Mouse (Mus musculus) liver, embryonic 11.5 days (tissue): ENCODE results near the gene Pxk. TPM values are rescaled to one million over a fixed set of nuclear protein-coding genes. Genes with fewer than 3 reads are reported as not detected.

Experiments
- ATAC-seq: fragments of 200-750 bp; cut with Nextera tagmentation; replicated peaks from 2 replicates; pipeline ENCODE4 v1.8.0; 2017; ENCODE audit warnings: moderate number of reproducible peaks, mild to moderate bottlenecking, moderate TSS enrichment, moderate library complexity; ENCODE audit not compliant: low FRiP score
- DNase-seq: peaks from one replicate; pipeline ENCODE4 v3.0.0-alpha.2; 2017; ENCODE audit warnings: low spot score
- H3K27ac ChIP-seq: fragments of 300-500 bp; sonication (generic); 2 replicates; pipeline ENCODE4 v1.5.1; 2014; ENCODE audit warnings: mild to moderate bottlenecking, low read depth, low read length, control low read depth
- H3K27me3 ChIP-seq: fragments of 300-500 bp; sonication (generic); replicated peaks from 2 replicates; pipeline ENCODE4 v1.6.1; 2014; ENCODE audit warnings: low read length, mixed read lengths; ENCODE audit not compliant: control insufficient read depth, insufficient read depth
- H3K36me3 ChIP-seq: fragments of 300-500 bp; sonication (generic); 2 replicates; pipeline ENCODE4 v1.6.1; 2014; ENCODE audit warnings: mild to moderate bottlenecking, low read length, moderate library complexity, mixed read lengths; ENCODE audit not compliant: control insufficient read depth, insufficient read depth
- H3K4me1 ChIP-seq: fragments of 300-500 bp; sonication (generic); replicated peaks from 2 replicates; pipeline ENCODE4 v1.6.1; 2014; ENCODE audit warnings: low read length, mixed read lengths; ENCODE audit not compliant: control insufficient read depth, insufficient read depth
- H3K4me2 ChIP-seq: fragments of 300-500 bp; sonication (generic); 2 replicates; pipeline ENCODE4 v1.6.1; 2014; ENCODE audit warnings: mild to moderate bottlenecking, control low read depth, moderate library complexity
- H3K4me3 ChIP-seq: fragments of 300-500 bp; sonication (generic); 2 replicates; pipeline ENCODE4 v1.5.1; 2014; ENCODE audit warnings: low read depth, low read length, control low read depth
- H3K9ac ChIP-seq: fragments of 300-500 bp; sonication (generic); 2 replicates; pipeline ENCODE4 v1.6.1; 2014; ENCODE audit warnings: low read depth, low read length, control low read depth
- H3K9me3 ChIP-seq: fragments of 300-500 bp; sonication (generic); 2 replicates; pipeline ENCODE4 v1.6.1; 2016; ENCODE audit warnings: low read length, inconsistent platforms, mixed read lengths; ENCODE audit not compliant: control insufficient read depth
- WGBS: fragments of 180-500 bp; shearing (Covaris S2); extraction: QIAGEN DNeasy Blood & Tissue Kit; methylation state at CpG from one replicate; pipeline ENCODE4 v1.1.7; 2014; 5-methylcytosine and 5-hydroxymethylcytosine counted together
- polyA plus RNA-seq: library from polyadenylated mRNA; unstranded; fragments of >200 nt; fragmentation: Nextera tagmentation; extraction: Ambion mirVana; gene quantifications from 2 replicates; pipeline ENCODE4 v1.2.1, GENCODE M21; 2014

Gene Pxk
- polyA plus RNA-seq, 1 experiment from 2014 or later, result 18.5 TPM

DNA sequence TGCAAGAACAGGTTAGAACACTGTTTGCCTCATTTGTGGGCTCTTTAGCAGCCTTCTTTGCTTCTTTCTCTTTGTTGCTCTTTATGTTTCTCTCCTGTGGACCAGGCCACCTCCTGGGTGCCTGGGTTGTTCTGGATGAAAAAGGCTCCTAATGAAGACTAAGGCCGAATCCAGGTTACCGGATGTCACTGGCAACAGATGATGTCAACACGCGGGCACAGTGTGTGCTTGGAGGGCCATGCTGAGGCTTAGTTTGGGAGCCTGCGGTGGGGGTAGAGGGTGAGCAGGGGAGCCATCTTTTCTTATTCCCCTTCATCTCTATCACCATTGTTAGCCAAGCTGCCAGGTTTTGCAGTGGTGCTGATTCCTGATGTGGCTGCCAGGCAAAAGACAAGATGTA is 109.5 kb downstream of the Pxk start:
- Histone ChIP-seq H3K4me1 (0 out of 2 replicates have a peak, but pooled peaks cover 2% of the 10 kb centered on the region), H3K9me3 (no peaks in the 10 kb centered on the region), H3K36me3 (no peaks in the 10 kb centered on the region), H3K4me3 (no peak overlapping the region), H3K27ac (no peak overlapping the region), H3K27me3 (no peaks in the 10 kb centered on the region), H3K4me2 (no peak overlapping the region), H3K9ac (no peak overlapping the region)
- 79% methylated on average over 5 of the region's 5 CpGs for WGBS
- ATAC-seq (no peak), DNase-seq (no peak)

DNA sequence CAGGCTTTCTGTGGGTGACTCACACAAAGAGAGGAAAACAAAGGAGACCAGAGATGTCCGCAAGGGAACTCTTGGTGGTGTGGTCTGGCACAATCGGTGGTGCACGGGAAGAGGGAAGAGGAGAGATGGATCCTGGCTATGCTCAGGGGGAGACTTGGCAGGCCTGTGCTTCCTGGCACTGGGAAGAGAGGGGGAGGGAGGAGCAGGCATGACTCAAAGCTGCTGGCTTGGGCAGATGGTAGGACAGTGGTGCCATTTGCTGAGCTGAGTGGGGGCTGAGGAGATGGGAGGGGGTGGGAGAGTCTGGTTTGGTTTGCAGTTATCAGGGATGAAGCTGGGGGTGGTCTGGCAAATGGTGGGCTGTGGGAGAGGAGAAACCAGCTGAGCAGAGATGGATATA is 110.9 kb downstream of the Pxk start:
- Histone ChIP-seq H3K27me3 (no peaks in the 10 kb centered on the region), H3K27ac (no peak overlapping the region), H3K9me3 (no peaks in the 10 kb centered on the region), H3K4me3 (no peak overlapping the region), H3K9ac (no peak overlapping the region), H3K4me1 (0 out of 2 replicates have a peak, but pooled peaks cover 2% of the 10 kb centered on the region), H3K4me2 (no peak overlapping the region), H3K36me3 (no peaks in the 10 kb centered on the region)
- no peak for ATAC-seq
- DNase-seq, result no peak
- WGBS, result 65% methylated on average over 3 of the region's 3 CpGs

DNA sequence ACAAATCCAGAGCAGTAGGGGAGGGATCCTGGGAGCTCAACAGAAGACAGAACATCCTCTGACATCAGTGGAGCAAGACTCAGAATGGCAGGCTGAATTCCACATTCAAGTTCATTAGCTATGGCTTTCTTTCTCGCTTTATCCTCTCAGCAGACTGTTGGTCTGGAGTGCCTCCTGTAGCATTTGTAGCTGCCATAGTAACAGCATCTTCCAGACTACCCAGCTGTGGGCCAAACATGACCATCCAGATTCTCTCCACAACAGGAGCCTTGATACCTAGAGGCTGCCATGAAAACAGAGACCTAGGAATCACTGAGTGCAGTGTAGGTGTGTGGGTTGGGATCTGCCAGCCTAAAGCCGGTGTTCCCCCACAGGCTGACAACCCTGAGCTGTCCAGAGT is 111.9 kb downstream of the Pxk start:
- 94% methylated on average over 2 of the region's 2 CpGs for WGBS
- no peaks in the 10 kb centered on the region for H3K9me3 ChIP-seq
- H3K4me2 ChIP-seq, result no peak overlapping the region
- ATAC-seq (no peak), DNase-seq (no peak)
- H3K4me1 ChIP-seq, result 0 out of 2 replicates have a peak, but pooled peaks cover 2% of the 10 kb centered on the region
- no peaks in the 10 kb centered on the region for H3K27me3 ChIP-seq
- H3K9ac ChIP-seq, result no peak overlapping the region
- no peaks in the 10 kb centered on the region for H3K36me3 ChIP-seq
- no peak overlapping the region for H3K4me3 ChIP-seq
- no peak overlapping the region for H3K27ac ChIP-seq

- no peak overlapping the region for H3K9ac ChIP-seq
- H3K4me2 ChIP-seq, result no peak overlapping the region
- no peak overlapping the region for H3K4me3 ChIP-seq
- 75% methylated on average over 2 of the region's 2 CpGs for WGBS
- peaks cover 8% of the 10 kb centered on the region; the same call in 1 of the 2 replicates for H3K4me1 ChIP-seq
- no peak overlapping the region for H3K27ac ChIP-seq
- no peak for ATAC-seq
- H3K9me3 ChIP-seq, result no peaks in the 10 kb centered on the region
- DNase-seq, result no peak
- no peaks in the 10 kb centered on the region for H3K36me3 ChIP-seq
- H3K27me3 ChIP-seq, result no peaks in the 10 kb centered on the region; the same call in 1 of the 2 replicates
Observed at GRCm38 (mm10) chr14:8212996-8213395, 115.0 kb downstream of the Pxk start.

- Histone ChIP-seq H3K4me1 (peaks cover 8% of the 10 kb centered on the region; the same call in 1 of the 2 replicates), H3K9ac (peak within 1 kb of the TSS; percentile 92), H3K27me3 (no peaks in the 10 kb centered on the region; the same call in 1 of the 2 replicates), H3K4me3 (peak within 1 kb of the TSS; percentile 79), H3K27ac (peak within 1 kb of the TSS; percentile 94), H3K4me2 (peak within 1 kb of the TSS; percentile 94), H3K36me3 (no peaks in the 10 kb centered on the region), H3K9me3 (no peaks in the 10 kb centered on the region)
- 0% methylated on average over 33 of the region's 49 CpGs for WGBS
- ATAC-seq, result peak; percentile 96
- peak; percentile 99 for DNase-seq
Observed at GRCm38 (mm10) chr14:8213803-8214224, 115.8 kb downstream of the Pxk start, which contains the start of gene Kctd6. Kctd6 (plus strand) TSS chr14:8214140.

Other genes starting within 250 kb of the Pxk start
- gene Gm45521, start 140.9 kb upstream of the Pxk start, polyA plus RNA-seq, result not detected in 2 replicates
- gene Dnase1l3, start 103.6 kb upstream of the Pxk start, polyA plus RNA-seq, result 0.73 and 0.79 TPM in 2 replicates
- gene Abhd6, start 95.3 kb upstream of the Pxk start, polyA plus RNA-seq, result 11.9 and 15.0 TPM in 2 replicates
- 74.7 and 77.4 TPM in 2 replicates for gene Rpp14, start 17.8 kb upstream of the Pxk start, polyA plus RNA-seq
- 196 and 210 TPM in 2 replicates for gene Pdhb, start 74.8 kb downstream of the Pxk start, polyA plus RNA-seq
- gene Kctd6, start 115.9 kb downstream of the Pxk start, polyA plus RNA-seq, result 9.0 and 10.6 TPM in 2 replicates
- 1.0 and 1.2 TPM in 2 replicates for gene Acox2, start 161.1 kb downstream of the Pxk start, polyA plus RNA-seq
- gene Fam107a, start 219.8 kb downstream of the Pxk start, polyA plus RNA-seq, result 0.08 and 0.53 TPM in 2 replicates